Mouse (Mus musculus): Measurements from ENCODE around the gene Mageb18. TPM values are rescaled to one million over a fixed set of nuclear protein-coding genes. Genes with fewer than 3 reads are reported as not detected.

Mageb18 gene
- polyA plus RNA-seq, 1 experiment from 2014 or later, result not detected

- Histone ChIP-seq H3K36me3 (ENCODE audit: control insufficient read depth, insufficient read depth, low read length) (no peaks in the 10 kb centered on the region), H3K4me3 (replicated peaks; ENCODE audit: low read length) (no peak overlapping the region), H3K4me1 (ENCODE audit: control insufficient read depth, insufficient read depth, low read length) (no peaks in the 10 kb centered on the region), H3K4me2 (ENCODE audit: low read depth, low read length) (no peak overlapping the region), H3K9ac (ENCODE audit: low read length) (no peak overlapping the region), H3K9me3 (replicated peaks; ENCODE audit: control insufficient read depth, low read length) (no peaks in the 10 kb centered on the region), H3K27me3 (ENCODE audit: control insufficient read depth, insufficient read depth, low read length) (no peaks in the 10 kb centered on the region), H3K27ac (ENCODE audit: low read length) (no peak overlapping the region)
- 20% methylated on average over 5 of the region's 5 CpGs for WGBS
- ATAC-seq (ENCODE audit: insufficient read depth, low FRiP score), result no peak
Observed at GRCm38 (mm10) chrX:92342924-92343323, 256.4 kb downstream of the Mageb18 start.

GRCm38 (mm10) chrX:92340906-92341305 lies 258.5 kb downstream of the Mageb18 start:
- Histone ChIP-seq H3K36me3 (ENCODE audit: control insufficient read depth, insufficient read depth, low read length) (no peaks in the 10 kb centered on the region), H3K4me1 (ENCODE audit: control insufficient read depth, insufficient read depth, low read length) (no peaks in the 10 kb centered on the region), H3K9me3 (replicated peaks; ENCODE audit: control insufficient read depth, low read length) (no peaks in the 10 kb centered on the region), H3K4me2 (ENCODE audit: low read depth, low read length) (no peak overlapping the region), H3K9ac (ENCODE audit: low read length) (no peak overlapping the region), H3K27ac (ENCODE audit: low read length) (no peak overlapping the region), H3K27me3 (ENCODE audit: control insufficient read depth, insufficient read depth, low read length) (no peaks in the 10 kb centered on the region), H3K4me3 (replicated peaks; ENCODE audit: low read length) (no peak overlapping the region)
- no peak for ATAC-seq (ENCODE audit: insufficient read depth, low FRiP score)
- 86% methylated on average over 6 of the region's 6 CpGs for WGBS

DNA sequence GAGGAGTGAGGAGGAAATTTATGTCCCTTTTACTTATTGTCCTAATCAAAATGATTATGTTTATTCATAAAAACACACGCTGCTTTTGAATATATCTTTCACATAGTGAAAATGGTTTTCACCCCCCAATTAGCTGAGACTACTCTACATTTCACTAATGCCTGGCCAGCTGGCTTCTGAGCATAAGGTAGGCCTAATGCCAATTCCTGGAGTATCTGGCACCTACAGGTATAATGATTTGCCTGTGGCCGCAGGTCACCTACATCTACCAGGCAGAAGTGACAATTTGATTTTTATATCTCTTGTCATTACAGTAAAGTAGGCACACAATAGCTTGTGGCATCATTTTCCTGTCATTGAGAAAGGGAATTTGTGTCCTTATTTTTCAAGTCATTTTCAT lies 259.8 kb downstream of the Mageb18 start:
- ATAC-seq (ENCODE audit: insufficient read depth, low FRiP score), result no peak
- H3K9ac ChIP-seq (ENCODE audit: low read length), result no peak overlapping the region
- no peak overlapping the region for H3K4me3 ChIP-seq (replicated peaks; ENCODE audit: low read length)
- no peak overlapping the region for H3K27ac ChIP-seq (ENCODE audit: low read length)
- H3K9me3 ChIP-seq (replicated peaks; ENCODE audit: control insufficient read depth, low read length), result no peaks in the 10 kb centered on the region
- 86% methylated on average over 2 of the region's 2 CpGs for WGBS
- no peak overlapping the region for H3K4me2 ChIP-seq (ENCODE audit: low read depth, low read length)
- no peaks in the 10 kb centered on the region for H3K4me1 ChIP-seq (ENCODE audit: control insufficient read depth, insufficient read depth, low read length)
- no peaks in the 10 kb centered on the region for H3K36me3 ChIP-seq (ENCODE audit: control insufficient read depth, insufficient read depth, low read length)
- no peaks in the 10 kb centered on the region for H3K27me3 ChIP-seq (ENCODE audit: control insufficient read depth, insufficient read depth, low read length)

- H3K27me3 ChIP-seq (ENCODE audit: control insufficient read depth, insufficient read depth, low read length), result no peaks in the 10 kb centered on the region
- H3K9me3 ChIP-seq (replicated peaks; ENCODE audit: control insufficient read depth, low read length), result no peaks in the 10 kb centered on the region
- no peak overlapping the region for H3K27ac ChIP-seq (ENCODE audit: low read length)
- H3K9ac ChIP-seq (ENCODE audit: low read length), result no peak overlapping the region
- no peak for ATAC-seq (ENCODE audit: insufficient read depth, low FRiP score)
- H3K4me2 ChIP-seq (ENCODE audit: low read depth, low read length), result no peak overlapping the region
- H3K4me1 ChIP-seq (ENCODE audit: control insufficient read depth, insufficient read depth, low read length), result no peaks in the 10 kb centered on the region
- WGBS, result 61% methylated on average over 1 of the region's 1 CpGs
- H3K36me3 ChIP-seq (ENCODE audit: control insufficient read depth, insufficient read depth, low read length), result no peaks in the 10 kb centered on the region
- H3K4me3 ChIP-seq (replicated peaks; ENCODE audit: low read length), result no peak overlapping the region
Observed at GRCm38 (mm10) chrX:92333459-92333858, 265.9 kb downstream of the Mageb18 start.

DNA sequence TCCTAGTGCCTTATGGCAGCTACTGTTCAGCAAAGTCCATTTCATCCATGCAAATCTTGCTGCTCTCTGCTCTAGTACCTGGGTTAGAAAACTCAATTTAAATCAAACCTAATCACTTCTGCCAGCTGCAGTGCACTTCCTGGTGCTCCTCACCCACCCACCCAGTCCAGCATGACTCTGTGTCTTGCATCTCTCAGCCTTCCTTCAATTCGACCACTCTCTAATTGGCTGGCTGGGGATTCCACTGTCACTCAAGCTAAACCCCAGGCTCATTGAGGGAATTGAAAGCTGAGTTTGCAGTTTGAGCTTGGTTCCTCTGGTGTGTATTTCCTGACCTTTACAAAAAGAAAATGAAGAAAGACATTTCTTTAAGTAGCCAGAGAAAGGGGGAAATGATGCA lies 275.8 kb downstream of the Mageb18 start:
- Histone ChIP-seq H3K9me3 (replicated peaks; ENCODE audit: control insufficient read depth, low read length) (no peaks in the 10 kb centered on the region), H3K27me3 (ENCODE audit: control insufficient read depth, insufficient read depth, low read length) (no peaks in the 10 kb centered on the region), H3K27ac (ENCODE audit: low read length) (no peak overlapping the region), H3K4me2 (ENCODE audit: low read depth, low read length) (no peak overlapping the region), H3K36me3 (ENCODE audit: control insufficient read depth, insufficient read depth, low read length) (no peaks in the 10 kb centered on the region), H3K4me3 (replicated peaks; ENCODE audit: low read length) (no peak overlapping the region), H3K4me1 (ENCODE audit: control insufficient read depth, insufficient read depth, low read length) (no peaks in the 10 kb centered on the region), H3K9ac (ENCODE audit: low read length) (no peak overlapping the region)
- WGBS, result 32% methylated on average over 1 of the region's 1 CpGs
- no peak for ATAC-seq (ENCODE audit: insufficient read depth, low FRiP score)

GRCm38 (mm10) chrX:92280619-92281018 lies 318.8 kb downstream of the Mageb18 start:
- no peaks in the 10 kb centered on the region for H3K4me1 ChIP-seq (ENCODE audit: control insufficient read depth, insufficient read depth, low read length)
- no peaks in the 10 kb centered on the region for H3K36me3 ChIP-seq (ENCODE audit: control insufficient read depth, insufficient read depth, low read length)
- no peak overlapping the region for H3K9ac ChIP-seq (ENCODE audit: low read length)
- no peak for ATAC-seq (ENCODE audit: insufficient read depth, low FRiP score)
- H3K27ac ChIP-seq (ENCODE audit: low read length), result no peak overlapping the region
- no peaks in the 10 kb centered on the region for H3K9me3 ChIP-seq (replicated peaks; ENCODE audit: control insufficient read depth, low read length)
- H3K4me3 ChIP-seq (replicated peaks; ENCODE audit: low read length), result no peak overlapping the region
- no peak overlapping the region for H3K4me2 ChIP-seq (ENCODE audit: low read depth, low read length)
- no peaks in the 10 kb centered on the region for H3K27me3 ChIP-seq (ENCODE audit: control insufficient read depth, insufficient read depth, low read length)

Other genes with a start within 250 kb of the Mageb18 start
- gene Gm5941, start 109.6 kb downstream of the Mageb18 start, polyA plus RNA-seq (2015; fragmentation: Nextera tagmentation; extraction: Ambion mirVana), result not detected in 2 replicates

All from stomach, embryonic 16.5 days (tissue).